Mouse (Mus musculus): Measurements from ENCODE around the gene Chchd5.

Chchd5 gene

GRCm38 (mm10) chr2:129151111-129151510 lies 21.6 kb downstream of the Chchd5 start:
- no peak for DNase-seq (ENCODE audit: low read depth, low spot score)

GRCm38 (mm10) chr2:129152751-129153150 lies 23.3 kb downstream of the Chchd5 start:
- DNase-seq (ENCODE audit: low read depth, low spot score), result no peak

- DNase-seq (ENCODE audit: low read depth, low spot score), result no peak
These were observed 35.3 kb downstream of the Chchd5 start for GRCm38 (mm10) chr2:129164815-129165214.

DNA sequence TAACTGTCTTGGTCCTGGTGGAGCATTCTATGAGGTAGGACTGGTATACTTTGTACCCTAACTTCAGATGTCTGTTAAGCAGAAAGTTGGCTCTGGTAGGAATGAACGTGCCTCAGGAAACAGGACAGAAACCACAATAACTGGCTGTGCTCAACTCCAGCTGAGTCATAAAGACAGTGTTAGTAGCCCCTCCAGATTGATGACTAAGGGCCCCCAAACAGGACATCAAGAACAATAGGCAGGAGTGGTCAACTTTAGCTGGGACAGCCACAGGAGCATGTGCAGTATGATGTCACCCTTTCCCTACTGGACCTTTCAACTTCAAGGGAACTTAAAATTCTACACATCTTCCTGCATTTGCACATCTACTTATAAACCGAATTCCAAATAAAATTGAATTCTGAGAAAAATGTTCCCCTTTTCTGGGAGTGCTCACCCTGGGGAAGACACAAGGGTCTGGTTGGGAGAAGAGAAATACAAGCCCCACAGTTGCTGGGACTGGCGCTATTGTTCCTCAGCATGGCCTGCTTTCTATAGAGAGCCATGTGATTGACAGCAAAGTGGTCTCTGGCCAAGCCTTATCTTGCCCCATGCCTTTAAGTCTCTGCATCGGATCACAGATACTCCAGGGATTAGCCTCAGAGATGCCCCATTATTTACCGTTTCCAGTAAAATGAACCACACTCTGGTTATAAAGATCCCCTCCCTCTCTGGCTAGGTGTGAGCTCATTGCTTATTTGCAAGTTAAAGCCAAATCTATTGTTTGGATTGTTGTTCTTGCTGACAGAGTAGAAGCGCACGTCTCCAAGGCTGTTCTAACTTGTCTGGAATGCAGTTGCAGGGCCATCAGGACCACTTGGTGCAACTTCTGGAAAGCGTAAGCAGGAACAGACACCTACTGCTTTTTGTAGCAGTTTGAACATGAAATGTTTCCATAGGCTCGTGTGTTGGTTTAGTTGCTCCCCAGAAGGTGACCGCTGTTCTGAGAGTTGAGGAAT lies 37.3 kb downstream of the Chchd5 start:
- no peak for DNase-seq (ENCODE audit: low read depth, low spot score)

- DNase-seq (ENCODE audit: low read depth, low spot score), result no peak
These were observed 43.9 kb downstream of the Chchd5 start for GRCm38 (mm10) chr2:129173386-129173785.

- no peak for DNase-seq (ENCODE audit: low read depth, low spot score)
These were observed 45.0 kb downstream of the Chchd5 start for GRCm38 (mm10) chr2:129174474-129174873.

- no peak for DNase-seq (ENCODE audit: low read depth, low spot score)
These were observed 46.1 kb downstream of the Chchd5 start for GRCm38 (mm10) chr2:129175636-129176035.

- DNase-seq (ENCODE audit: low read depth, low spot score), result no peak
These were observed 47.3 kb downstream of the Chchd5 start for GRCm38 (mm10) chr2:129176676-129177420.

DNA sequence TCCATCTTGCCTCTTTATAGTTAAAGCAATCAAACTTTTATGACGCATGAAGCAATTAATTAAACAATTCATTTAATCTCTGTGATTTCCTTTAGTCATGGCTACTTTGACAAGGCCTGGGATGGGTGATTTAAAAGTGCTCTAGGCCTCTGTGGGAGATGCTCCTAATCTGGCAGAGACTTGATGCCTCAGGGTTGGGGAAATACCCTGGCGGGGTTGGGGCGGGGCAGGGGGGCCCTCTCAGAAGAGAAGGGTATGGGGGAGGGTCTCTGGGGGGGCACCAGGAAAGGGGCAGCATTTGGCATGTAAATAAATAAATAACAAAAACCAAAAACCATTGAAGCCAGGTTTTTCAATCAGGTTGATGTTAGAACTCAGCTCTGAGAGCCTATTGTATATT lies 48.2 kb downstream of the Chchd5 start:
- no peak for DNase-seq (ENCODE audit: low read depth, low spot score)

DNA sequence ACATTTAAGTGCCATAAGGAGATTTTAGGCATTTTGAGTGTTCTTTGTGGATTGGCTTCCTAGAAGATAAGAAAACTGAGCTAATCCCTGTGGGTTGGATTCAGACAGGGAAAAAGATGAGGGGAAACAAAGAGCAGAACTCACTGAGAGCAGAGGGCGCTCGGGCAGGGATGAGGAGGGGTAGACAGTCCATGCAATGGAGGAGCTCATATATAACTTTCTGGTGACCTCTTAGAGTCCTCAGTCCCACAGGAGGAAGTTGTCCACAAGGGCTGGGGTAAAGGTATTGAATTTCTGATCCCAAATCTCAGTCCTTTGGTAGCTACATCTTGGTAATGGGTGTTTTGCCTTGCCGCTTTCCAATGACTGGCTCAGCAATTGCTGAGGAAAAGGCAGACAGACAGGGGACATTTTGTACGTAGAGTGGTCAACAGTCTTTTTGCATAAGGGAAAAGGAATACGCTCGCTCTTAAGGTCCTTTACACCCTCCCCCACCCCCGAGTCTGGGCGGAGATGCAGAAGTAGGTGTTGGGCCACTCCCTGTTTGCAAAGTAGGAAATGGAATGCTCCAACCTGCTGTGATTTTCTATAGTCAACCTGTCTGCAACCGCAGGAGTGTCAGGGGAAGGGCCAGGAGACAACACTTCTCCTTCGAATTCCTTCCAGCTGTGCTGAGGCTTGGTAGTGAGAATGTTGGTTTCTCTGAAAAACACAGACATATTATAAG lies 48.8 kb downstream of the Chchd5 start:
- no peak for DNase-seq (ENCODE audit: low read depth, low spot score)

DNA sequence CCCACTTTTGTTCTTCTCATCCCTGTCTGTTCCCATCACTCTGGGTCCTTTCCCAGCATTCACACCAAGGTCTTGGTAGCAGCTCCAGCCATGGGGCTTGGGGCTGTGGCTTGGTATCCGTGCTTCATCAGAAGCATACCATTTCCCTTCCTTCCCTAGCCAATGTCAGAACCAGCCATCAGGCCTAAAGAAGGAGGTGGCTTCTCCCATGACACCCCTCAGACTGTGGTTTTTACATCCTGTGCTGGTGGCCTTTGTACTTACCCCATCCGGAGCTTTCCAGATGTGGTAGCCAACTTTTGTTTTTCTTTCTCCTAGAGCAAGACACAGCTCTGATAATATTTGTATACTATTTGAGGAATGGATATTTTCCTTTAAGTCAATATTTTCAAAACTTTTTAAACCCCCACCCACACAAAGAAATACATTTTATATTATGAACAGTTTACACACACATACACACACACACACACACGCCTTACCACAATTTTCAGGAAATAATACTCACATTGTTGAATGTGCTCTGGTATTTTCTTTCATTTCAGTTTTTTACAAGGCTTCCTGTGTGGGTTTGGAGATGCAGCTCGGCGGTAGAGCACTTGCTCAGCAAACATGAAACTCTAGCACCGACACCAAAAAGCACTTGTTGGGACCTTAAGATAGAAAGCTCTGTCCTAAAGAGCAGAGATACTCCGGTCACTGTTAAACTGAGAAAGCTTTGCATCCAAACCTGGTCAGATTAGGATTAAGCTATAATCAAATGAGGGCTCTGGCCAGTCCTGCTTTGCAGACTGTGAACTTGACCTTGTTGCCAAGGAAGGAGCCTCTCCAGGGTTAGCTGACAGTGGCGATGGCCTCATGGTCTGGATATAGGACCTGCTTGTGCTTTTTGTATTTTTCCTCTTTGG lies 50.7 kb downstream of the Chchd5 start:
- no peak for DNase-seq (ENCODE audit: low read depth, low spot score)

DNA sequence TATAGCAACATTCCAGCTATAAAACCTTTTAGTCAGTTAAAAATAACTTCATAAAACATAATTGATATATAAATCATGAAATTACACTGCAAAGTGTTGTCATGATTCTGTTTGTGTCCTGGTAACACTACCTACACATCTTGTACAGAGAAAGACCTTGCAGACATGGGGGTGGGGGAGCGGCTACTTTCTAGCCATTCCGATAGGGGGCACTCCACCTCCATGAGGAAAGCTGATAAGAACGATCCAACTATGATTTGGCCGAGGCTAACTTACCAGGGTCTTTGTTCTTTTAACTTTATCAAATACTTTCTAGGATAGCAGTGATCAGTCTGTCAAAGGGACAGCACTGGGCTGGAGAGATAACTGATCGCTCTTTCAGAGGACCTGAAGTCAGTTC lies 52.0 kb downstream of the Chchd5 start:
- DNase-seq (ENCODE audit: low read depth, low spot score), result no peak

DNA sequence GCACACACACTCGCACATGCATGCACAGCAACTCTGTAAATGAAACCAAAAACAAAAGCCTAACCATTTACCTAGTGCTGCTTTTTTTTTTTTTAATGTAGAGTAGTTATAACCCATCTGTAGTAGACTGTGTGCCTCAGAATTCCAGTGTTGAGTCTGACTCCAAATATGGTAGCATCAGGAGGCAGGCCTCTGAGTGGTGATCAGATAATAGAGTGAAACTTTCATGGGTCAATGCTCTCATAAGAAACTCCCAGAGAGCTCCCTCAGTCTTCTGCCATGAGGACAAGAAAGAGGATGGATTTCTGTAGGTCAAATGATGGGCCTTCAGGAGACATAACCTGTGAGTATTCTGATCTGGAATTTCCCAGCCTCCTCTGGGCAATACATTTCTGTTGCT lies 52.9 kb downstream of the Chchd5 start:
- no peak for DNase-seq (ENCODE audit: low read depth, low spot score)

GRCm38 (mm10) chr2:129183561-129184031 lies 54.1 kb downstream of the Chchd5 start:
- no peak for DNase-seq (ENCODE audit: low read depth, low spot score)

Measured in forelimb bud, embryonic 11.5 days (tissue).